ENCODE assay signal across 22 mouse cellular contexts in genomic region chr10:125623836-125624235, GRCm38 (mm10).
DNase-seq lines count a peak whose midpoint lies in the region; ATAC-seq and TF ChIP-seq lines count a peak whose summit lies in the region.
"Had no signal": no experiment of that assay in that cellular context is flagged by ENCODE, and none has a peak within 500 bp of the region (broad histone marks: within the 10 kb centered on the region; RNA-seq: fewer than 3 reads in every experiment).

No protein-coding gene starts in this region.

- no peak for TF ChIP-seq CTCF in brain, embryonic 14.5 days (IDR thresholded peaks at IDR 0.05; ENCODE audit: borderline replicate concordance, extremely low read depth, insufficient read depth, insufficient read length)
- TF ChIP-seq CTCF in cerebellum, adult 2 months (IDR thresholded peaks at IDR 0.05; ENCODE audit: borderline replicate concordance, insufficient read depth, low read depth, low read length) = no peak
- TF ChIP-seq CTCF in liver, postnatal 0 days (IDR thresholded peaks at IDR 0.05; ENCODE audit: low read depth) = no peak

- no peak overlapping the region; the same call in 1 of the 2 replicates for H3K27ac ChIP-seq in hindbrain, embryonic 14.5 days
- H3K27ac ChIP-seq in hindbrain, embryonic 10.5 days = no peak overlapping the region
- no peak overlapping the region for H3K27ac ChIP-seq in embryonic facial prominence, embryonic 14.5 days (replicated peaks; ENCODE audit: low read depth, low read length)
- H3K27ac ChIP-seq in forebrain, embryonic 16.5 days (ENCODE audit: low read length) = no peak overlapping the region
- H3K27ac ChIP-seq in cerebellum, adult 2 months (ENCODE audit: insufficient read depth, low read length) = no peak overlapping the region
- no peak overlapping the region for H3K27ac ChIP-seq in liver, postnatal 0 days (ENCODE audit: low read depth)
- H3K27ac ChIP-seq: gastrocnemius, adult 2 months; neural tube, embryonic 13.5 days had no signal

- H3K4me3 ChIP-seq in hindbrain, embryonic 14.5 days (replicated peaks; ENCODE audit: low read length) = no peak overlapping the region
- no peak overlapping the region for H3K4me3 ChIP-seq in hindbrain, embryonic 10.5 days
- no peak overlapping the region for H3K4me3 ChIP-seq in embryonic facial prominence, embryonic 14.5 days (ENCODE audit: low read depth, low read length)
- H3K4me3 ChIP-seq in forebrain, embryonic 16.5 days (replicated peaks; ENCODE audit: low read length) = no peak overlapping the region
- H3K4me3 ChIP-seq in cerebellum, adult 2 months (replicated peaks; ENCODE audit: insufficient read depth, low read depth, low read length) = no peak overlapping the region
- H3K4me3 ChIP-seq in liver, postnatal 0 days (ENCODE audit: low read depth, low read length) = no peak overlapping the region
- H3K4me3 ChIP-seq: gastrocnemius, adult 2 months; heart, embryonic 12.5 days; neural tube, embryonic 13.5 days had no signal

- H3K27me3 ChIP-seq in hindbrain, embryonic 14.5 days (ENCODE audit: control insufficient read depth, insufficient read depth, low read length) = no peaks in the 10 kb centered on the region
- no peaks in the 10 kb centered on the region for H3K27me3 ChIP-seq in hindbrain, embryonic 10.5 days (ENCODE audit: insufficient read depth, poor library complexity, severe bottlenecking)
- H3K27me3 ChIP-seq in embryonic facial prominence, embryonic 14.5 days (replicated peaks; ENCODE audit: control insufficient read depth, insufficient read depth, low read length) = no peaks in the 10 kb centered on the region
- 0 out of 2 replicates have a peak, but pooled peaks cover 3% of the 10 kb centered on the region for H3K27me3 ChIP-seq in forebrain, embryonic 16.5 days (replicated peaks; ENCODE audit: control insufficient read depth, insufficient read depth, low read length)
- H3K27me3 ChIP-seq in cerebellum, adult 2 months (ENCODE audit: control insufficient read depth, insufficient read depth, low read length) = no peaks in the 10 kb centered on the region
- H3K27me3 ChIP-seq in liver, postnatal 0 days (ENCODE audit: insufficient read depth, low read length) = no peaks in the 10 kb centered on the region
- H3K27me3 ChIP-seq: heart, embryonic 12.5 days; neural tube, embryonic 13.5 days had no signal

- H3K9ac ChIP-seq in hindbrain, embryonic 14.5 days = no peak overlapping the region
- no peak overlapping the region for H3K9ac ChIP-seq in embryonic facial prominence, embryonic 14.5 days (ENCODE audit: low read depth, low read length)
- no peak overlapping the region for H3K9ac ChIP-seq in forebrain, embryonic 16.5 days (replicated peaks; ENCODE audit: low read depth, low read length)
- H3K9ac ChIP-seq in liver, postnatal 0 days (replicated peaks) = no peak overlapping the region
- H3K9ac ChIP-seq: heart, embryonic 12.5 days; neural tube, embryonic 13.5 days had no signal

- H3K36me3 ChIP-seq in hindbrain, embryonic 14.5 days (replicated peaks; ENCODE audit: control insufficient read depth, insufficient read depth) = no peaks in the 10 kb centered on the region
- H3K36me3 ChIP-seq in hindbrain, embryonic 10.5 days = no peaks in the 10 kb centered on the region
- H3K36me3 ChIP-seq in embryonic facial prominence, embryonic 14.5 days (ENCODE audit: control insufficient read depth, insufficient read depth, low read length) = no peaks in the 10 kb centered on the region
- H3K36me3 ChIP-seq in forebrain, embryonic 16.5 days (ENCODE audit: control insufficient read depth, insufficient read depth) = no peaks in the 10 kb centered on the region
- no peaks in the 10 kb centered on the region for H3K36me3 ChIP-seq in liver, postnatal 0 days (replicated peaks; ENCODE audit: insufficient read depth, low read length)
- H3K36me3 ChIP-seq: G1E; heart, embryonic 12.5 days; neural tube, embryonic 13.5 days had no signal

- no peak for TF ChIP-seq EP300 in liver, postnatal 0 days (IDR thresholded peaks at IDR 0.05; ENCODE audit: low read depth)

- H3K4me1 ChIP-seq in hindbrain, embryonic 14.5 days (replicated peaks; ENCODE audit: control insufficient read depth, insufficient read depth, low read length) = no peaks in the 10 kb centered on the region
- no peaks in the 10 kb centered on the region for H3K4me1 ChIP-seq in hindbrain, embryonic 10.5 days (replicated peaks)
- no peaks in the 10 kb centered on the region for H3K4me1 ChIP-seq in embryonic facial prominence, embryonic 14.5 days (ENCODE audit: control insufficient read depth, insufficient read depth, low read length)
- H3K4me1 ChIP-seq in forebrain, embryonic 16.5 days (replicated peaks; ENCODE audit: control insufficient read depth, insufficient read depth, low read length) = 0 out of 2 replicates have a peak, but pooled peaks cover 2% of the 10 kb centered on the region
- no peaks in the 10 kb centered on the region for H3K4me1 ChIP-seq in cerebellum, adult 2 months (ENCODE audit: control insufficient read depth, insufficient read depth, low read length)
- no peaks in the 10 kb centered on the region for H3K4me1 ChIP-seq in liver, postnatal 0 days (ENCODE audit: insufficient read depth)
- H3K4me1 ChIP-seq: heart, embryonic 12.5 days had no signal

- no peaks in the 10 kb centered on the region for H3K9me3 ChIP-seq in hindbrain, embryonic 14.5 days (ENCODE audit: control insufficient read depth, low read length)
- no peaks in the 10 kb centered on the region for H3K9me3 ChIP-seq in hindbrain, embryonic 10.5 days
- no peaks in the 10 kb centered on the region for H3K9me3 ChIP-seq in embryonic facial prominence, embryonic 14.5 days (ENCODE audit: control insufficient read depth, low read length)
- H3K9me3 ChIP-seq in forebrain, embryonic 16.5 days (ENCODE audit: control insufficient read depth, low read length) = no peaks in the 10 kb centered on the region
- no peaks in the 10 kb centered on the region for H3K9me3 ChIP-seq in liver, postnatal 0 days (ENCODE audit: low read length)
- H3K9me3 ChIP-seq: heart, embryonic 12.5 days; neural tube, embryonic 13.5 days had no signal

- ATAC-seq in hindbrain, embryonic 14.5 days (ENCODE audit: low FRiP score) = no peak
- no peak for ATAC-seq in embryonic facial prominence, embryonic 14.5 days (ENCODE audit: low read depth)
- peak; percentile 54 for ATAC-seq in forebrain, embryonic 16.5 days
- ATAC-seq in liver, postnatal 0 days = no peak
- ATAC-seq: inflammation-experienced regulatory T-cells, adult 6 months had no signal

- TF ChIP-seq POLR2A in brain, embryonic 14.5 days (IDR thresholded peaks at IDR 0.05; ENCODE audit: borderline replicate concordance, extremely low read depth, insufficient read depth, insufficient read length, poor library complexity, severe bottlenecking) = no peak
- no peak for TF ChIP-seq POLR2A in cerebellum, adult 2 months (IDR thresholded peaks at IDR 0.05; ENCODE audit: borderline replicate concordance, insufficient read depth, low read length)

- 14% methylated on average over 7 of the region's 7 CpGs for WGBS in hindbrain, embryonic 14.5 days
- 22% methylated on average over 7 of the region's 7 CpGs for whole genome bisulfite sequencing in hindbrain, embryonic 10.5 days
- WGBS in embryonic facial prominence, embryonic 14.5 days = 20% methylated on average over 7 of the region's 7 CpGs
- under 1% methylated on average over 7 of the region's 7 CpGs for WGBS in forebrain, embryonic 16.5 days
- WGBS in cerebellum, adult 2 months = 22% methylated on average over 7 of the region's 7 CpGs
- 37% methylated on average over 7 of the region's 7 CpGs for WGBS in liver, postnatal 0 days (ENCODE audit: insufficient replicate concordance)

- H3K4me2 ChIP-seq in hindbrain, embryonic 14.5 days (replicated peaks) = 0 out of 2 replicates have a peak overlapping the region, but pooled peaks have one; percentile 7
- H3K4me2 ChIP-seq in embryonic facial prominence, embryonic 14.5 days (ENCODE audit: low read depth, low read length) = no peak overlapping the region
- no peak overlapping the region for H3K4me2 ChIP-seq in forebrain, embryonic 16.5 days (ENCODE audit: low read length)
- H3K4me2 ChIP-seq in liver, postnatal 0 days (ENCODE audit: low read depth, low read length) = no peak overlapping the region
- H3K4me2 ChIP-seq: heart, embryonic 12.5 days; neural tube, embryonic 13.5 days had no signal

- DNase-seq in hindbrain, embryonic 14.5 days (ENCODE audit: low spot score) = no peak
- DNase-seq in hindbrain, embryonic 10.5 days (ENCODE audit: low spot score) = no peak
- peak; percentile 90 for DNase-seq in brain, embryonic 14.5 days (ENCODE audit: low read depth)
- DNase-seq in embryonic facial prominence, embryonic 14.5 days (ENCODE audit: low spot score) = peak; percentile 37
- DNase-seq in cerebellum, adult 2 months = no peak
- no peak for DNase-seq in liver, postnatal 0 days
- DNase-seq: cerebellum, adult 9-10 months; gastrocnemius, adult 2 months; heart, postnatal 14 days; kidney, adult 2 months; kidney, postnatal 14 days; left cerebral cortex, postnatal 4 days; liver; lung, adult 18-20 months; lung, postnatal 14 days; right cerebral cortex, postnatal 14 days; thymus, postnatal 36 days had no signal

Comparison
In these comparisons a context has a peak if more than half of its experiments do, and no peak if none do; other contexts are left out.
1. DNase-seq: peak in brain, embryonic 14.5 days (single experiment) and embryonic facial prominence, embryonic 14.5 days (single experiment); none in hindbrain, embryonic 14.5 days (single experiment), hindbrain, embryonic 10.5 days (single experiment), cerebellum, adult 2 months (0 of 2) and liver, postnatal 0 days (single experiment).